Mouse (Mus musculus): ENCODE measurements around the gene Lrrc26.

GRCm38 (mm10) chr2:25272515-25272914, 17.2 kb upstream of the Lrrc26 start:
- TF ChIP-seq CTCF (IDR thresholded peaks at IDR 0.05; ENCODE audit: low read depth), result no peak
- TF ChIP-seq EP300 (IDR thresholded peaks at IDR 0.05; ENCODE audit: low read depth), result no peak
